In the genomic region with DNA sequence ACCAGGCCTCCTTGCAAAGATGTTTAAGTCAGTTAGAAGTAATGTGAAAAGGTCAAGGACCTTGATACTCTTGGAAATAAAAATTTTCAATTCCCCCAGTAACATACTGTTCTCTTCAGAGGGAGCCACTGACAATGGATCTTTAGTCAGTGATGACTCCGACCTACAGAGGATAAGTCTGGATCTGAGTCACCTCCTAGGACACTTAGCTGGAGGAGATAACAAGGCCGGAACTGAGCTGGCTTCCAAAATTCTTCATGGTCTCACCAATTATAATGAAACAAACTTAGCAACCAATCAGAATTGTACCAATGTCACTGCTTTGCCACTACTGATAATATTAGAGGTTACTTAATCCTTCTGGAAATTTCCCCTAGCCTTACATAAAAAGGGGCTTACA, we compare ENCODE assay signal across 20 mouse cellular contexts. TPM values are rescaled to one million over a fixed set of nuclear protein-coding genes. Genes with fewer than 3 reads are reported as not detected.
DNase-seq lines count a peak whose midpoint lies in the region; TF ChIP-seq lines count a peak whose summit lies in the region.
"Had no signal": no experiment of that assay in that cellular context is flagged by ENCODE, and none has a peak within 500 bp of the region (broad histone marks: within the 10 kb centered on the region; RNA-seq: fewer than 3 reads in every experiment).

No protein-coding gene starts in this region.

- TF ChIP-seq POLR2A in heart, adult 2 months (IDR thresholded peaks at IDR 0.05; ENCODE audit: insufficient read depth, low read depth, low read length) = no peak

- intact Hi-C loops in heart, adult 2 months (cut with DNase I) = no loop called here

- peak; percentile 47 to 69 for DNase-seq in adrenal gland, adult (ENCODE audit: inconsistent age in 2 of 2, low spot score in 1 of 2)
- no peak for DNase-seq in adrenal gland, postnatal 10 days
- peak; percentile 57 for DNase-seq in adrenal gland, adult 2 months
- no peak for DNase-seq in adrenal gland, postnatal 25 days
- DNase-seq in adrenal gland, postnatal 14 days = peak; percentile 34
- no peak for DNase-seq in adrenal gland, postnatal 4 days (ENCODE audit: low spot score in 2 of 2)
- peak; percentile 77 for DNase-seq in heart, adult 11 months
- no peak for DNase-seq in heart, adult 2 months
- DNase-seq: adrenal gland, adult 8-10 months; adrenal gland, postnatal 36 days; B cell, adult 2 months; cerebellum, adult 11 months; cerebellum, adult 11-12 months; cerebellum, adult 18-20 months; cerebellum, adult 2 months; cerebellum, adult 8-10 months; cerebellum, adult 9-10 months; cerebellum, adult 9-11 months; cerebellum, postnatal 10 days had no signal

- no peak overlapping the region for H3K27ac ChIP-seq in heart, adult 2 months

- TF ChIP-seq EP300 in heart, adult 2 months (IDR thresholded peaks at IDR 0.05; ENCODE audit: insufficient read depth, low read depth, low read length) = no peak

- no peak overlapping the region for H3K9ac ChIP-seq in heart, adult 2 months (ENCODE audit: low read depth, low read length)

- no peaks in the 10 kb centered on the region for H3K27me3 ChIP-seq in heart, adult 2 months (ENCODE audit: control insufficient read depth, insufficient read depth, low read length)
- H3K27me3 ChIP-seq: CH12.LX had no signal

- H3K4me3 ChIP-seq in heart, adult 2 months = no peak overlapping the region

- H3K36me3 ChIP-seq in heart, adult 2 months (ENCODE audit: control insufficient read depth, insufficient read depth, low read length) = no peaks in the 10 kb centered on the region

- 54% methylated on average over 2 of the region's 2 CpGs for WGBS in heart, adult 2 months

- peaks cover 1% of the 10 kb centered on the region for H3K4me1 ChIP-seq in heart, adult 2 months (ENCODE audit: control insufficient read depth, insufficient read depth, low read length)

- H3K79me2 ChIP-seq in heart, adult 2 months (replicated peaks; ENCODE audit: control insufficient read depth, insufficient read depth, low read length) = peaks cover 6% of the 10 kb centered on the region

- no peak for TF ChIP-seq CTCF in heart, adult 2 months (IDR thresholded peaks at IDR 0.05)

RNA-seq across cellular contexts. Expression of gene Mrpl44, which starts 11.8 kb away (rescaled TPM):
- total RNA-seq in adrenal gland, postnatal 10 days (2021) = 10 to 100 TPM; 54.3 to 59.4 TPM
- total RNA-seq in adrenal gland, adult 2 months (2021) = 10 to 100 TPM; 40.7 to 58.3 TPM
- 14.1 and 20.7 TPM in 2 replicates for polyA plus RNA-seq in adrenal gland, adult 2 months (2012; rRNA removed)
- total RNA-seq in adrenal gland, postnatal 25 days (2021) = 48.4 and 59.6 TPM in 2 replicates
- total RNA-seq in adrenal gland, postnatal 14 days (2021) = 48.7 and 51.3 TPM in 2 replicates
- total RNA-seq in adrenal gland, postnatal 4 days (2021) = 10 to 100 TPM; 59.6 to 65.1 TPM
- total RNA-seq in heart, adult 2 months (2021) = 10 to 100 TPM; 61.5 to 66.6 TPM
- polyA plus RNA-seq in heart, adult 2 months (2012; rRNA removed) = 29.4 and 34.1 TPM in 2 replicates

RNA-seq across cellular contexts. Expression of gene Wdfy1, which starts 11.9 kb away (rescaled TPM):
- 10 to 100 TPM; 35.4 to 40.8 TPM for total RNA-seq in adrenal gland, postnatal 10 days (2021)
- total RNA-seq in adrenal gland, adult 2 months (2021) = 10 to 100 TPM; 42.6 to 43.5 TPM
- 39.0 and 48.4 TPM in 2 replicates for polyA plus RNA-seq in adrenal gland, adult 2 months (2012; rRNA removed)
- 48.5 and 53.7 TPM in 2 replicates for total RNA-seq in adrenal gland, postnatal 25 days (2021)
- total RNA-seq in adrenal gland, postnatal 14 days (2021) = 36.5 and 41.0 TPM in 2 replicates
- total RNA-seq in adrenal gland, postnatal 4 days (2021) = 10 to 100 TPM; 46.4 TPM
- 10 to 100 TPM; 14.0 to 14.9 TPM for total RNA-seq in heart, adult 2 months (2021)
- 15.8 and 23.5 TPM in 2 replicates for polyA plus RNA-seq in heart, adult 2 months (2012; rRNA removed)

Comparison
In these comparisons a context has a peak if more than half of its experiments do, and no peak if none do; other contexts are left out.
1. DNase-seq: peak in adrenal gland, adult (2 of 2), adrenal gland, adult 2 months (single experiment), adrenal gland, postnatal 14 days (single experiment) and heart, adult 11 months (single experiment); none in adrenal gland, postnatal 10 days (single experiment), adrenal gland, postnatal 25 days (single experiment), adrenal gland, postnatal 4 days (0 of 2) and heart, adult 2 months (0 of 2).